Mouse (Mus musculus) spleen, embryonic (tissue): Measurements from ENCODE around the gene H2-Q1.
"Not testable (repeated sequence)": the region's sequence is repeated elsewhere in the genome, so short reads cannot be mapped to it uniquely, and the experiment has no call there.

ENCODE experiments used
- CTCF ChIA-PET: fragments of 350-600 bp; sonication (Branson Sonifier 250); formaldehyde crosslinking; loops from one replicate; lab custom pipeline; 2022; lab: Charles Lee

Gene H2-Q1

GRCm38 (mm10) chr17:35342071-35342671 is 22.0 kb downstream of the H2-Q1 start, which contains the start of gene H2-Q2:
Gene H2-Q2, plus strand, starts transcription at chr17:35342242.
- CTCF ChIA-PET = no interaction called here

DNA sequence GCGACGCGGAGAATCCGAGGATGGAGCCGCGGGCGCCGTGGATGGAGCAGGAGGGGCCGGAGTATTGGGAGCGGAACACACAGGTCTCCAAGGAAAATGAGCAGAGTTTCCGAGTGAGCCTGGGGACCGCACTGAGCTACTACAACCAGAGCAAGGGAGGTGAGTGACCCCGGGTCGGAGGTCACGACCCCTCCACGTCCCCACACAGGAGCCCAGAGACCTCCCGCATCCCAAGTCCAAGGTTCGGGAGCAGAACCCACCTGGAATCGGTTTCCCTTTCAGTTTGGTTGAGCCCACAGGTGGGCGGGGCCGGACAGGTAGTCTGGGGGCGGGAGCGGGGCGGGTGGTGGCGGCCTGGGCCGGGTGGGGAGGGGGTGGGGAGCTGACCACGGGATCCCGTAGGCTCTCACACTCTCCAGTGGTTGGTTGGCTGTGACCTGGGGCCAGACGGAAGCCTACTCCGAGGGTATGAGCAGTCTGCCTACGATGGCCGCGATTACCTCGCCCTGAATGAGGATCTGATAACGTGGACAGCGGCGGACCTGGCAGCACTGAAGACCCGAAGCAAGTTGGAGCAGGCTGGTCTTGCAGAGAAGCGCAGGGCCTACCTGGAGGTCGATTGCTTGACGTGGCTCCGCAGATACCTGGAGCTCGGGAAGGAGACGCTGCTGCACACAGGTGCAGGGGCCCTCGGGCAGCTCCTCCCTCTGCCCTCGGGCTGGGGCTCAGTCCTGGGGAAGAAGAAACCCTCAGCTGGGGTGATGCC is 22.7 kb downstream of the H2-Q1 start:
- CTCF ChIA-PET = no interaction called here

GRCm38 (mm10) chr17:35347659-35348058 is 27.5 kb downstream of the H2-Q1 start:
- CTCF ChIA-PET = not testable (repeated sequence)

DNA sequence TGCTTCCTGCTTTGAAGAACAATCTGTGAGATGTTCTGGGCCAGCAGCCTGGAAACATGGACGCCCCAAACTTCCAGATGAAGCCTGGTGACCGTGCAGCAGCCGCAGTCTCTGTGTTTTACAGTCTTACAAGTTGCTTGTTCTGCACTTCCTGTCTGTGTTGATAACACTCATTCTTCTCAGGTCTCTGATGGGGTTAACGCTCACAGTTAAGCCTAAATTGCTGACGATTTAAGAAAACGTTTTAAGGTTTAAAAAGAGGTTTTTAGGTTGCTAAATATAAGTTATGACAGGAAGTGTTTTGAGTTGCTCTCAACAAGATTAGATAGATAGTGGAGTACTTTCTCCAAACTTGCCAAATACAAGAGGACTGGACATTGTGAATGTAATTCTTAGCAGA is 33.1 kb downstream of the H2-Q1 start:
- CTCF ChIA-PET = not testable (repeated sequence)

- CTCF ChIA-PET = no interaction called here
These were observed 33.9 kb downstream of the H2-Q1 start for GRCm38 (mm10) chr17:35354071-35354470.

DNA sequence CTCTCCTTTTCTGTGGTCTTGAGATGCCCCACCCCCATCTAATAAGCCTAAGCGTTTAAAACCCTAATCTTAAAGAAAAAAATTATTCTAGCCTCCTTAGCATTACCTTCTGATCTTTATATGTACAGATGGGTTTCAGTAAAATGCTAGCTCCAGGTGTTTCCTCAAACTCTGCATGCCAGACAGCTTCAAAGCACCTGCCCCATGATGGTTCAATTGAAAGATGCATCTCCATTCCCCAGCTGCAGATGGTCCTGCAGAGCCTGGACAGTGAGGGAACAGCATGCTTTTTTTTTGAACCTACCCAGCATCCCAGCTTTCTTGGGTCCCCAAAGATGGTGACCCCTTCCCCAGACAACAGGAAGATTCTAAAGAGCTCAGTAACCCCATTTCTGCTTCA is 36.9 kb downstream of the H2-Q1 start:
- CTCF ChIA-PET = no interaction called here

- CTCF ChIA-PET = no interaction called here
These were observed 38.7 kb downstream of the H2-Q1 start for GRCm38 (mm10) chr17:35358763-35359469.

DNA sequence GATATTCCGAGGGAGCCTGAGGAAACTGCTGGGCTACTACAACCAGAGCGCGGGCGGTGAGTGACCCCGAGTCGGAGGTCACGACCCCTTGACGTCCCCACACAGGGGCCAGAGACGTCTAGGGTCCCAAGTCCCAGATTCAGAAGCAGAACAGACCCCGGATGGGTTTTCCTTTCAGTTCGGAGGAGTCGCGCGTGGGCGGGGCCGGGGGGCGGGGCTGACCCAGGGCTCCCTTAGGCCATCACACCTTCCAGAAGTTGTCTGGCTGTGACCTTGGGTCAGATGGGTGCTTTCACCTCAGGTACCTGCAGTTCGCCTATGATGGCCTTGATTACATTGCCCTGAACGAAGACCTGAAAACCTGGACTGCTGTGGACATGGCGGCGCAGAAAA is 39.3 kb downstream of the H2-Q1 start:
- CTCF ChIA-PET = no interaction called here
